Mouse (Mus musculus): Measurements from ENCODE around the gene Sncb.
"Not testable (repeated sequence)": the region's sequence is repeated elsewhere in the genome, so short reads cannot be mapped to it uniquely, and the experiment has no call there.

Sncb gene

GRCm38 (mm10) chr13:54766192-54766768 lies at the start of gene Sncb:
Gene Sncb (minus strand): TSS chr13:54766595.
- DNase-seq (ENCODE audit: low read depth, low spot score), result peak; percentile 89

GRCm38 (mm10) chr13:54813381-54813780 lies 47.0 kb upstream of the Sncb start:
- no peak for DNase-seq (ENCODE audit: low read depth, low spot score)

- no peak for DNase-seq (ENCODE audit: low read depth, low spot score)
These were observed 45.1 kb upstream of the Sncb start for GRCm38 (mm10) chr13:54811476-54811875.

GRCm38 (mm10) chr13:54808067-54808466 lies 41.7 kb upstream of the Sncb start:
- DNase-seq (ENCODE audit: low read depth, low spot score), result no peak

GRCm38 (mm10) chr13:54806434-54806976 lies 40.1 kb upstream of the Sncb start:
- no peak for DNase-seq (ENCODE audit: low read depth, low spot score)

GRCm38 (mm10) chr13:54805134-54805838 lies 38.9 kb upstream of the Sncb start:
- peak; percentile 80 for DNase-seq (ENCODE audit: low read depth, low spot score)

GRCm38 (mm10) chr13:54803010-54803409 lies 36.6 kb upstream of the Sncb start:
- DNase-seq (ENCODE audit: low read depth, low spot score), result peak; percentile 82

GRCm38 (mm10) chr13:54800206-54800605 lies 33.8 kb upstream of the Sncb start:
- no peak for DNase-seq (ENCODE audit: low read depth, low spot score)

- DNase-seq (ENCODE audit: low read depth, low spot score), result peak; percentile 84
These were observed 33.3 kb upstream of the Sncb start for GRCm38 (mm10) chr13:54799701-54800100.

- DNase-seq (ENCODE audit: low read depth, low spot score), result no peak
These were observed 32.3 kb upstream of the Sncb start for GRCm38 (mm10) chr13:54798740-54799139.

GRCm38 (mm10) chr13:54797861-54798643 lies 31.7 kb upstream of the Sncb start:
- DNase-seq (ENCODE audit: low read depth, low spot score), result no peak

- peak; percentile 71 for DNase-seq (ENCODE audit: low read depth, low spot score)
These were observed 31.0 kb upstream of the Sncb start for GRCm38 (mm10) chr13:54797356-54797755.

GRCm38 (mm10) chr13:54794843-54795242 lies 28.4 kb upstream of the Sncb start:
- DNase-seq (ENCODE audit: low read depth, low spot score), result peak; percentile 48

- peak; percentile 49 for DNase-seq (ENCODE audit: low read depth, low spot score)
These were observed 27.7 kb upstream of the Sncb start for GRCm38 (mm10) chr13:54794002-54794577.

GRCm38 (mm10) chr13:54792259-54793230 lies 26.1 kb upstream of the Sncb start:
- peak; percentile 91 for DNase-seq (ENCODE audit: low read depth, low spot score)

GRCm38 (mm10) chr13:54789561-54790397 lies 23.4 kb upstream of the Sncb start:
- peak; percentile 86 for DNase-seq (ENCODE audit: low read depth, low spot score)

GRCm38 (mm10) chr13:54788740-54789560 lies 22.6 kb upstream of the Sncb start, which contains the start of gene Tspan17:
Gene Tspan17 (plus strand): TSS chr13:54789377.
- peak; percentile 100 for DNase-seq (ENCODE audit: low read depth, low spot score)

- not testable (repeated sequence) for DNase-seq (ENCODE audit: low read depth, low spot score)
These were observed 21.2 kb upstream of the Sncb start for GRCm38 (mm10) chr13:54787591-54787990.

- no peak for DNase-seq (ENCODE audit: low read depth, low spot score)
These were observed 17.3 kb upstream of the Sncb start, which contains the start of gene Eif4e1b for GRCm38 (mm10) chr13:54783698-54784097. Gene Eif4e1b (plus strand): TSS chr13:54783998.
